Mouse (Mus musculus): ENCODE results near the gene Kcnk5.

Kcnk5 gene

DNA sequence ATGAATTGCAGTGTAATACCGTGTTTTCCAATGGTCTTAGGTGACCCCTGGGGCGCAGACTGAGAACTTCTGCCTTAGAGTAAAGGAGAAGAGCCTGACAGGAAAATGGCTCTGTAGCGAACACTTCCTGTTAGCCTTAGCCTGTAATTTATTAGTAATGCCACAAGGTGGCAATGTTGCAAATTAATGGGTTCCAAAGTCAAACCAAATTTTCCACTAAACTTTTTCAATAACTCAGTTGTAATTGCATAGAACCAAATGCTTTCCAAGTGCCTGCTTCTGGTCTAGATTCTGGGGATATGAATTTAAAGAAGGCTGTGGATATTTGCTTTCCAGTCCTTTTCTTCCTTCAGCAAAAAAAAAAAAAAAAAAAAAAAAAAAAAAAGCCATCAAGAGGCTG lies 69.4 kb downstream of the Kcnk5 start:
- no peak for DNase-seq

DNA sequence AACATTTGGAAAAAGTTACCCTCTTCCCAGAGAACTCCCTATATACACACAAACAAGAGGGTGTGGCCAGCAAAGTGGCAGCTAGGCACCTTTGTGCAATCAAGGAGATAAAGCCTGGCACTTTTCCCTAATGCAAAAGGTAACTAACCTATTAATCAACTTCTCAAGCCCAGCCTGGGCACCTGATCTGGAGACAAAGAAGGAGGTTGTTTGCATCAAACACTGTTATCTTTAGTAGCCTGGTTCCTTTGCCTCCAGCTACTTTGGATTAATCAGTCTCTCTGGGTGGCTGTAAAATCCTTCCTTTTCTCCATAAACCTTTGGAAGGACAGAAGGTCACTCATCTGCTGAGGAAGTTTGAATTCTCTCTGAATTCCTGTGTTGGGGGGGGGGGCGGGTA lies 70.7 kb downstream of the Kcnk5 start:
- DNase-seq: no peak

DNA sequence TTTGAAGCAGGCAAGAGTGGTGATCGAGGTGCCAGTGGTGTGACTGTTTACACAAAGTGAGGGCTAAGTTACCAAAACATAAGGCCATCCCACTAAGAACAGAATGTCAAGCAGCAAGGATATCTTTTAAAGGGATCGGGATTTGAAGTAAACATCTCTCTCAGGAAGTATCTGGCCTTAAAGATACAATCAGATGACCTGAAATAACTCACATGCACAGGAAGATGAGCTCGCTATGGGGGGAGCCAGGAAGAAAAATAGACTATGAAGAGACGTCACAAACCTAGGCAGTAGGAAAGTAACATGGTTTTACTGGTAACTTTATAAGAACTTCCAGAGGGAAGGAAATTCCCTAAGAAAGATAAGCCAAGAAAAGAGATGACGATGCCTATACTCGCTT lies 75.3 kb downstream of the Kcnk5 start:
- no peak for DNase-seq

DNA sequence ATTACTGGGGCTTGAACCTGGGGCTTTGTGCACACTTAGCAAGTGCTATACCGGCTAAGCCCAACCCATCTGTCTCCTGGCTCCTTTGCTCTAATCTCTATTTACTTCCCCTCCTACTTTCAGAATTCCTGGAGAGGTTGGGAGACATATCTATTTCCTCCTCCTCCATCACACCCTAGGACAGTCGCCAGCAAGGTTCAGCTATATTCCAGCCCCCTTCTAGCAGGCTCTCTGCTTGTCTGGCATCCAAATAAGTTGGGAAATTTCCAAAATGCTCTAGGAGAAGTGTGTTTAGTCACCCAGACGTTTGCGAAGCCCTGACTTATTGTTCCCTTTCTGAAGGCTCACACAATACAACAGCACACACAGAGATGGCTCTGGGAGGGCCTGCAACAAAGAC lies 78.4 kb downstream of the Kcnk5 start:
- DNase-seq: no peak

DNA sequence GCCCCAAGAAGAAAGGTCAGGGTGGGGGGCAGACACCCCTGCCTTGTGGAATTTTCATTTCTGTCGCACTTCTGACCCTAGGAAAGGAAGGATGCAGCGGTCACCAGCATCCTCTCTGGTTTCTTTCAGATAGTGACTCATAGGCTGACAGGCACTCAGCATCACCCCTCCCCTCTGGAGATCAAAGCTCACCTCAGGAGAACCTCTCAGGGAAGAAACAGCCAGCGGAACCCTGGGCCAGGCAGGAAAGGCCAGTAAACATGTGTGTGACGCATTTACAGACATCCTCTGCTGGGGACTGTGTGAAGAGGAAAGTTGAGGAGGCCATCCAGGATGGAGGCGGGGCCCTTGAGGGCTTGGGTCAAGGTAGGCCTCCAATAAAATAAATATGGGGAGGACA lies 83.5 kb downstream of the Kcnk5 start:
- DNase-seq: no peak

DNA sequence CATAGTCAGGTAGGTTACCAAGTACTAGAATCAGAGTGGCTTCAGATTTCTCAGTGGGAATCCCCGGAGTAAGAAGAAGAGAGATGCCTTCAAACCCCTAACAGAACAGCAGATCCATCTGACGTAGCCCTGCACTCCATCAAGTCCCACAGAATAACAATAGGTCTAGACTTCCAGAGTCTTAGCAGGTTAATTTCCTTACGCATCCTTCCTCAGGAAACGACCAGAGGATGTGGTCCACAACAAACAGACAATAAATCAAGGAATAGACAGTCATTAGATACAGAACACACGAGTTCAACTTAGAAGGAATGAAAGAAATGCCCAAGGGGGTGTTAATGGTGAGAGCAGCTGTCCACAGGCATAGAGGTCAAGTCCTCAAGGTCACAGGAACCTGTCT lies 86.7 kb downstream of the Kcnk5 start:
- no peak for DNase-seq

DNA sequence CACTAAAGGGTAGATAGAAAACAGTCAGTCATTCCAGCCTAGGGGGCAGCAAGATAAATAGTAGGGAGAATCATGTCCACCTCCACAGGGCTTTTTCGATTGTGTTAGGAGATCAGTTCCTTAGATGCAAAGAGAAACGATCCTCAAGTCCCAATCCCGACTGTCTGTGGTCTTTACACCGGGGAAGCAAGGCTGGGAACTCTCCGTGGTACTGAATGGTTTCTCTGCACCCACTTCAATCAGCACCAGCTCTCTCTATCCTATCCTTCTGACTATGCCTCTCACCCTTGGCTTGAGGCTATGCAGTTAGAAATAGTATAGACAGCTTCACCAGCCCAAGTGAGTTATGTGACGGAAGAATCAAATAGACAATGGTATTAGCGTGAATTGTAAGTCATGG lies 88.1 kb downstream of the Kcnk5 start:
- no peak for DNase-seq

All from cerebellum, postnatal 36 days (tissue).